In the genomic region with DNA sequence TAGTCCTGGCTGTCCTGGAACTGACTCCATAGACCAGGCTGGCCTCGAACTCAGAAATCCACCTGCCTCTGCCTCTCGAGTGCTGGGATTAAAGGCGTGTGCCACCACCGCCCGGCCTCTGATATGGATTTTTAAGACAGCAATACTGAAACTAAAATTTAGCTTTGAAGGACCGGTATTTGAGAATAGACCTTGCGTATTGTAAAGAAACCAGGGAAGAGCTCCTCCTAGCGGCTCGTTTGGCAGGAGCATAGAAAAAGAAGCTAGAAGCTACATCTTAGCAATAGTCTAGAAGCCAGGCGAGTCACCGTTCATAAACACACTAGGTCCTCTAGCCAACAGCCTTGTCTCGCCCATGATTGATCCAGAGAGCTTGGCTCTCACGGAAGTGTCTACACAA, we compare ENCODE assay signal across 9 mouse cellular contexts. TPM values are rescaled to one million over a fixed set of nuclear protein-coding genes. Genes with fewer than 3 reads are reported as not detected.
A peak's percentile ranks its signal among the peaks of the same experiment; 100 is the strongest.
DNase-seq lines count a peak whose midpoint lies in the region; ATAC-seq lines count a peak whose summit lies in the region.
"Had no signal": no experiment of that assay in that cellular context is flagged by ENCODE, and none has a peak within 500 bp of the region (broad histone marks: within the 10 kb centered on the region; RNA-seq: fewer than 3 reads in every experiment).

No protein-coding gene starts in this region.

- no peaks in the 10 kb centered on the region for H3K27me3 ChIP-seq in hindbrain, embryonic 11.5 days (ENCODE audit: control insufficient read depth, insufficient read depth, low read length)
- H3K27me3 ChIP-seq in hindbrain, embryonic 13.5 days, result no peaks in the 10 kb centered on the region
- H3K27me3 ChIP-seq in heart, embryonic 14.5 days (ENCODE audit: control insufficient read depth, insufficient read depth, low read length), result no peaks in the 10 kb centered on the region
- no peaks in the 10 kb centered on the region for H3K27me3 ChIP-seq in stomach, embryonic 16.5 days (ENCODE audit: control insufficient read depth, insufficient read depth, low read length)
- H3K27me3 ChIP-seq: embryonic facial prominence, embryonic 12.5 days had no signal

- H3K9ac ChIP-seq in hindbrain, embryonic 11.5 days (ENCODE audit: low read depth, low read length), result no peak overlapping the region
- no peak overlapping the region for H3K9ac ChIP-seq in hindbrain, embryonic 13.5 days
- H3K9ac ChIP-seq in heart, embryonic 14.5 days (ENCODE audit: low read length), result no peak overlapping the region
- H3K9ac ChIP-seq in stomach, embryonic 16.5 days (ENCODE audit: low read length), result no peak overlapping the region
- H3K9ac ChIP-seq: embryonic facial prominence, embryonic 12.5 days had no signal

- no peak overlapping the region for H3K4me3 ChIP-seq in hindbrain, embryonic 11.5 days (ENCODE audit: low read depth, low read length)
- H3K4me3 ChIP-seq in hindbrain, embryonic 13.5 days, result no peak overlapping the region
- H3K4me3 ChIP-seq in heart, embryonic 14.5 days (ENCODE audit: control insufficient read depth in 1 of 2, insufficient read depth in 1 of 2, low read depth in 1 of 2, low read length in 2 of 2), result no peak overlapping the region
- no peak overlapping the region for H3K4me3 ChIP-seq in stomach, embryonic 16.5 days (replicated peaks; ENCODE audit: low read length)
- H3K4me3 ChIP-seq: embryonic facial prominence, embryonic 12.5 days had no signal

- WGBS in hindbrain, embryonic 11.5 days, result 42% methylated on average over 13 of the region's 13 CpGs
- 49% methylated on average over 13 of the region's 13 CpGs for WGBS in hindbrain, embryonic 13.5 days
- 34% methylated on average over 13 of the region's 13 CpGs for WGBS in heart, embryonic 14.5 days
- 28% methylated on average over 13 of the region's 13 CpGs for WGBS in stomach, embryonic 16.5 days

- no peaks in the 10 kb centered on the region; the same call in 1 of the 2 replicates for H3K4me1 ChIP-seq in hindbrain, embryonic 11.5 days (replicated peaks; ENCODE audit: control insufficient read depth, insufficient read depth, low read length)
- peaks cover 37% of the 10 kb centered on the region for H3K4me1 ChIP-seq in hindbrain, embryonic 13.5 days (replicated peaks)
- peaks cover 4 to 11% of the 10 kb centered on the region in 2 experiments; a peak in 3 of 4 replicates for H3K4me1 ChIP-seq in heart, embryonic 14.5 days (ENCODE audit: control insufficient read depth in 2 of 2, insufficient read depth in 2 of 2, low read length in 2 of 2)
- peaks cover 6% of the 10 kb centered on the region for H3K4me1 ChIP-seq in stomach, embryonic 16.5 days (ENCODE audit: control insufficient read depth, insufficient read depth, low read length)

- peaks cover 5% of the 10 kb centered on the region; the same call in 1 of the 2 replicates for H3K36me3 ChIP-seq in hindbrain, embryonic 11.5 days (ENCODE audit: control insufficient read depth, insufficient read depth, low read length)
- H3K36me3 ChIP-seq in hindbrain, embryonic 13.5 days, result peaks cover 17% of the 10 kb centered on the region
- peaks cover 33% of the 10 kb centered on the region for H3K36me3 ChIP-seq in heart, embryonic 14.5 days (ENCODE audit: control insufficient read depth, insufficient read depth, low read length)
- 0 out of 2 replicates have a peak, but pooled peaks cover 3% of the 10 kb centered on the region for H3K36me3 ChIP-seq in stomach, embryonic 16.5 days (ENCODE audit: control insufficient read depth, insufficient read depth, low read length)

- no peak overlapping the region for H3K4me2 ChIP-seq in hindbrain, embryonic 11.5 days (replicated peaks; ENCODE audit: low read depth, low read length)
- no peak overlapping the region for H3K4me2 ChIP-seq in hindbrain, embryonic 13.5 days
- peak overlapping the region; percentile 25; the same call in 1 of the 2 replicates for H3K4me2 ChIP-seq in heart, embryonic 14.5 days (ENCODE audit: low read length)
- 0 out of 2 replicates have a peak overlapping the region, but pooled peaks have one; percentile 20 for H3K4me2 ChIP-seq in stomach, embryonic 16.5 days (ENCODE audit: low read depth, low read length)
- H3K4me2 ChIP-seq: embryonic facial prominence, embryonic 12.5 days had no signal

- ATAC-seq in hindbrain, embryonic 11.5 days (ENCODE audit: low FRiP score), result no peak
- ATAC-seq in hindbrain, embryonic 13.5 days (ENCODE audit: low FRiP score), result no peak
- ATAC-seq in common myeloid progenitor, adult 5-6 weeks (replicated peaks; ENCODE audit: low read depth, poor library complexity, severe bottlenecking), result peak; percentile 40
- ATAC-seq in heart, embryonic 14.5 days (ENCODE audit: insufficient number of reproducible peaks, insufficient read depth, low FRiP score, low read depth), result no peak
- ATAC-seq in megakaryocyte progenitor cell, adult 5-6 weeks (replicated peaks; ENCODE audit: poor library complexity), result peak; percentile 56
- no peak for ATAC-seq in stomach, embryonic 16.5 days (ENCODE audit: insufficient read depth, low FRiP score)

- no peak overlapping the region for H3K27ac ChIP-seq in hindbrain, embryonic 11.5 days (ENCODE audit: low read depth, low read length)
- H3K27ac ChIP-seq in hindbrain, embryonic 13.5 days, result no peak overlapping the region
- no peak overlapping the region for H3K27ac ChIP-seq in heart, embryonic 14.5 days (replicated peaks in 1 of 2; ENCODE audit: control insufficient read depth in 1 of 2, insufficient read depth in 1 of 2, low read depth in 2 of 2, low read length in 2 of 2)
- no peak overlapping the region for H3K27ac ChIP-seq in stomach, embryonic 16.5 days (ENCODE audit: low read length)
- H3K27ac ChIP-seq: embryonic facial prominence, embryonic 12.5 days had no signal

- DNase-seq in hindbrain, embryonic 11.5 days (ENCODE audit: low spot score), result peak; percentile 81
- DNase-seq in R1 (ENCODE audit: low read depth, low spot score), result peak; percentile 82
- peak; percentile 71 to 74 for DNase-seq in layer of hippocampus, postnatal 14 days (ENCODE audit: low spot score in 2 of 2)

- no peaks in the 10 kb centered on the region for H3K9me3 ChIP-seq in hindbrain, embryonic 11.5 days (ENCODE audit: control insufficient read depth, low read length)
- no peaks in the 10 kb centered on the region for H3K9me3 ChIP-seq in hindbrain, embryonic 13.5 days
- no peaks in the 10 kb centered on the region for H3K9me3 ChIP-seq in heart, embryonic 14.5 days (ENCODE audit: control insufficient read depth, low read length)
- no peaks in the 10 kb centered on the region for H3K9me3 ChIP-seq in stomach, embryonic 16.5 days (replicated peaks; ENCODE audit: control insufficient read depth, low read length)
- H3K9me3 ChIP-seq: embryonic facial prominence, embryonic 12.5 days had no signal

RNA-seq across cellular contexts. Expression of a gene that starts 12.8 kb away (rescaled TPM):
- 3.9 and 4.4 TPM in 2 replicates for polyA plus RNA-seq in hindbrain, embryonic 11.5 days (2014; fragmentation: Nextera tagmentation; extraction: Ambion mirVana)
- 8.3 and 8.7 TPM in 2 replicates for polyA plus RNA-seq in hindbrain, embryonic 13.5 days (2015; fragmentation: Nextera tagmentation; extraction: Ambion mirVana)
- total RNA-seq in common myeloid progenitor, adult 5-6 weeks (2017), result 3.5 and 4.0 TPM in 2 replicates
- polyA plus RNA-seq in heart, embryonic 14.5 days (2014; fragmentation: Nextera tagmentation; extraction: Ambion mirVana), result 0.09 and 0.16 TPM in 2 replicates
- 100 to 1,000 TPM; 203 to 219 TPM for total RNA-seq in layer of hippocampus, postnatal 14 days (2021)
- total RNA-seq in megakaryocyte progenitor cell, adult 5-6 weeks (2015), result 4.7 and 5.5 TPM in 2 replicates
- total RNA-seq in megakaryocyte progenitor cell, adult 5-6 weeks (2017), result 3.2 and 4.0 TPM in 2 replicates
- polyA plus RNA-seq in stomach, embryonic 16.5 days (2015; fragmentation: Nextera tagmentation; extraction: Ambion mirVana), result 2.9 and 3.2 TPM in 2 replicates

Comparison
In these comparisons a context has a peak if more than half of its experiments do, and no peak if none do; other contexts are left out.
1. ATAC-seq: peak in common myeloid progenitor, adult 5-6 weeks (single experiment) and megakaryocyte progenitor cell, adult 5-6 weeks (single experiment); none in hindbrain, embryonic 11.5 days (single experiment), hindbrain, embryonic 13.5 days (single experiment), heart, embryonic 14.5 days (single experiment) and stomach, embryonic 16.5 days (single experiment).
2. H3K4me2 ChIP-seq: peak in heart, embryonic 14.5 days (single experiment) and stomach, embryonic 16.5 days (single experiment); none in hindbrain, embryonic 11.5 days (single experiment) and hindbrain, embryonic 13.5 days (single experiment).
3. Peak in every context shown above with its lines, with median percentiles within 50 percentile points of each other: DNase-seq.